1 mouse cellular context compared by ENCODE assay signal in genomic region chr5:137381152-137381551, GRCm38 (mm10).
TF ChIP-seq lines count a peak whose summit lies in the region.

No protein-coding gene starts in this region.

TF ChIP-seq in MEL, 35 proteins besides CTCF, POLR2A, EP300 and RAD21 (continued from another document):
- no peak for TF ChIP-seq ZMIZ1 (IDR thresholded peaks at IDR 0.05; ENCODE audit: low read depth, low read length)
- TF ChIP-seq MYC (IDR thresholded peaks at IDR 0.05; ENCODE audit: low read depth, low read length): peak; percentile 91
- no peak for TF ChIP-seq ZNF384 (IDR thresholded peaks at IDR 0.05; ENCODE audit: low read depth, low read length)
- peak; percentile 59 for TF ChIP-seq SMC3 (IDR thresholded peaks at IDR 0.05; ENCODE audit: low read depth, low read length)
- TF ChIP-seq MEF2A (IDR thresholded peaks at IDR 0.05; ENCODE audit: extremely low read depth, insufficient replicate concordance, low read depth, low read length, poor library complexity, severe bottlenecking): no peak
- no peak for TF ChIP-seq RCOR1 (IDR thresholded peaks at IDR 0.05; ENCODE audit: low read depth, low read length)
- TF ChIP-seq SIN3A (IDR thresholded peaks at IDR 0.05; ENCODE audit: low read length): no peak
- TF ChIP-seq CHD2 (IDR thresholded peaks at IDR 0.05; ENCODE audit: low read length): no peak
- no peak for TF ChIP-seq POLR2AphosphoS2 (IDR thresholded peaks at IDR 0.05; ENCODE audit: low read length)
- no peak for TF ChIP-seq TCF12 (IDR thresholded peaks at IDR 0.05; ENCODE audit: low read depth, low read length)
- no peak for TF ChIP-seq ELF1 (IDR thresholded peaks at IDR 0.05; ENCODE audit: low read depth, low read length)
- TF ChIP-seq GABPA (IDR thresholded peaks at IDR 0.05; ENCODE audit: low read depth, low read length): no peak
- TF ChIP-seq MYB (IDR thresholded peaks at IDR 0.05; ENCODE audit: low read depth, low read length): no peak
- no peak for TF ChIP-seq MAFK (IDR thresholded peaks at IDR 0.05; ENCODE audit: borderline replicate concordance, low read depth, low read length)
- TF ChIP-seq UBTF (IDR thresholded peaks at IDR 0.05; ENCODE audit: borderline replicate concordance, insufficient read depth, low read depth, low read length): no peak
- TF ChIP-seq TAL1 (IDR thresholded peaks at IDR 0.05; ENCODE audit: low read length): no peak
- no peak for TF ChIP-seq NELFE (IDR thresholded peaks at IDR 0.05; ENCODE audit: low read depth, low read length)
- TF ChIP-seq USF1 (IDR thresholded peaks at IDR 0.05; ENCODE audit: low read depth, low read length): peak; percentile 74
- peak; percentile 58 for TF ChIP-seq ZC3H11A (IDR thresholded peaks at IDR 0.05; ENCODE audit: low read depth, low read length)
- TF ChIP-seq MXI1 (IDR thresholded peaks at IDR 0.05; ENCODE audit: low read depth, low read length): no peak
- TF ChIP-seq BHLHE40 (IDR thresholded peaks at IDR 0.05; ENCODE audit: borderline replicate concordance, low read depth, low read length): no peak; the same call in 1 of the 2 replicates
- TF ChIP-seq MAZ (IDR thresholded peaks at IDR 0.05; ENCODE audit: low read depth, low read length): no peak
- TF ChIP-seq GATA1 (IDR thresholded peaks at IDR 0.05; ENCODE audit: low read depth, low read length): no peak
- TF ChIP-seq ETS1 (IDR thresholded peaks at IDR 0.05; ENCODE audit: low read depth, low read length): no peak
